Mouse (Mus musculus): ENCODE results near the gene Ppih. TPM values are rescaled to one million over a fixed set of nuclear protein-coding genes. Genes with fewer than 3 reads are reported as not detected.

Gene Ppih
- 162 and 170 TPM in 2 replicates for polyA plus RNA-seq (2014; fragmentation: Nextera tagmentation; extraction: Ambion mirVana)

- ATAC-seq (ENCODE audit: insufficient number of reproducible peaks, low FRiP score, low TSS enrichment, low read depth) = peak; percentile 95
- Histone ChIP-seq H3K4me2 (ENCODE audit: low read depth, severe bottlenecking) (peak within 1 kb of the TSS; percentile 97), H3K4me3 (ENCODE audit: low read depth, low read length) (peak within 1 kb of the TSS; percentile 81), H3K9me3 (ENCODE audit: control insufficient read depth, low read length) (no peaks in the 10 kb centered on the region), H3K27me3 (ENCODE audit: control insufficient read depth, insufficient read depth, low read length) (no peaks in the 10 kb centered on the region), H3K27ac (replicated peaks; ENCODE audit: low read depth, low read length) (peak within 1 kb of the TSS; percentile 72; the same call in 1 of the 2 replicates), H3K36me3 (ENCODE audit: control insufficient read depth, insufficient read depth, low read length) (peaks cover 8% of the 10 kb centered on the region; the same call in 1 of the 2 replicates), H3K9ac (ENCODE audit: low read length) (peak within 1 kb of the TSS; percentile 77), H3K4me1 (ENCODE audit: control insufficient read depth, insufficient read depth, low read length) (no peaks in the 10 kb centered on the region; the same call in 1 of the 2 replicates)
- WGBS = under 1% methylated on average over 44 of the region's 44 CpGs
- peak; percentile 99 for DNase-seq (ENCODE audit: low spot score)
Observed at GRCm38 (mm10) chr4:119320131-119320830, at the start of gene Ppih. Gene Ppih, minus strand, starts transcription at chr4:119320546.

- WGBS = 82% methylated on average over 6 of the region's 6 CpGs
- no peaks in the 10 kb centered on the region for H3K4me1 ChIP-seq (ENCODE audit: control insufficient read depth, insufficient read depth, low read length)
- H3K27ac ChIP-seq (replicated peaks; ENCODE audit: low read depth, low read length) = no peak overlapping the region
- H3K36me3 ChIP-seq (ENCODE audit: control insufficient read depth, insufficient read depth, low read length) = no peaks in the 10 kb centered on the region
- H3K27me3 ChIP-seq (ENCODE audit: control insufficient read depth, insufficient read depth, low read length) = no peaks in the 10 kb centered on the region
- ATAC-seq (ENCODE audit: insufficient number of reproducible peaks, low FRiP score, low TSS enrichment, low read depth) = no peak
- H3K9ac ChIP-seq (ENCODE audit: low read length) = no peak overlapping the region
- no peak overlapping the region for H3K4me2 ChIP-seq (ENCODE audit: low read depth, severe bottlenecking)
- no peaks in the 10 kb centered on the region for H3K9me3 ChIP-seq (ENCODE audit: control insufficient read depth, low read length)
- DNase-seq (ENCODE audit: low spot score) = no peak
- no peak overlapping the region for H3K4me3 ChIP-seq (ENCODE audit: low read depth, low read length)
Observed at GRCm38 (mm10) chr4:119369460-119369859, 49.1 kb upstream of the Ppih start.

GRCm38 (mm10) chr4:119366758-119367526 is 46.6 kb upstream of the Ppih start:
- WGBS = 65% methylated on average over 4 of the region's 4 CpGs
- no peak for ATAC-seq (ENCODE audit: insufficient number of reproducible peaks, low FRiP score, low TSS enrichment, low read depth)
- Histone ChIP-seq H3K27ac (replicated peaks; ENCODE audit: low read depth, low read length) (no peak overlapping the region), H3K9me3 (ENCODE audit: control insufficient read depth, low read length) (no peaks in the 10 kb centered on the region), H3K4me1 (ENCODE audit: control insufficient read depth, insufficient read depth, low read length) (no peaks in the 10 kb centered on the region), H3K36me3 (ENCODE audit: control insufficient read depth, insufficient read depth, low read length) (no peaks in the 10 kb centered on the region), H3K9ac (ENCODE audit: low read length) (no peak overlapping the region), H3K4me3 (ENCODE audit: low read depth, low read length) (no peak overlapping the region), H3K27me3 (ENCODE audit: control insufficient read depth, insufficient read depth, low read length) (no peaks in the 10 kb centered on the region), H3K4me2 (ENCODE audit: low read depth, severe bottlenecking) (no peak overlapping the region)
- no peak for DNase-seq (ENCODE audit: low spot score)

- no peak for DNase-seq (ENCODE audit: low spot score)
Observed at GRCm38 (mm10) chr4:119362231-119362630, 41.9 kb upstream of the Ppih start.

GRCm38 (mm10) chr4:119359196-119359971 is 39.0 kb upstream of the Ppih start:
- Histone ChIP-seq H3K4me2 (ENCODE audit: low read depth, severe bottlenecking) (peak overlapping the region; percentile 36), H3K9ac (ENCODE audit: low read length) (peak overlapping the region; percentile 17), H3K27ac (replicated peaks; ENCODE audit: low read depth, low read length) (no peak overlapping the region), H3K4me1 (ENCODE audit: control insufficient read depth, insufficient read depth, low read length) (peaks cover 2% of the 10 kb centered on the region; the same call in 1 of the 2 replicates), H3K9me3 (ENCODE audit: control insufficient read depth, low read length) (no peaks in the 10 kb centered on the region), H3K36me3 (ENCODE audit: control insufficient read depth, insufficient read depth, low read length) (no peaks in the 10 kb centered on the region), H3K27me3 (ENCODE audit: control insufficient read depth, insufficient read depth, low read length) (no peaks in the 10 kb centered on the region), H3K4me3 (ENCODE audit: low read depth, low read length) (peak overlapping the region; percentile 35)
- 9% methylated on average over 30 of the region's 30 CpGs for WGBS
- ATAC-seq (ENCODE audit: insufficient number of reproducible peaks, low FRiP score, low TSS enrichment, low read depth) (peak; percentile 54; the same call in 1 of the 2 replicates), DNase-seq (ENCODE audit: low spot score) (peak; percentile 74)

More at GRCm38 (mm10) chr4:119362231-119362630, 41.9 kb upstream of the Ppih start:
- Histone ChIP-seq H3K4me3 (ENCODE audit: low read depth, low read length) (no peak overlapping the region), H3K36me3 (ENCODE audit: control insufficient read depth, insufficient read depth, low read length) (no peaks in the 10 kb centered on the region), H3K9ac (ENCODE audit: low read length) (no peak overlapping the region), H3K27ac (replicated peaks; ENCODE audit: low read depth, low read length) (no peak overlapping the region), H3K4me2 (ENCODE audit: low read depth, severe bottlenecking) (no peak overlapping the region), H3K4me1 (ENCODE audit: control insufficient read depth, insufficient read depth, low read length) (peaks cover 2% of the 10 kb centered on the region; the same call in 1 of the 2 replicates), H3K9me3 (ENCODE audit: control insufficient read depth, low read length) (no peaks in the 10 kb centered on the region), H3K27me3 (ENCODE audit: control insufficient read depth, insufficient read depth, low read length) (no peaks in the 10 kb centered on the region)
- no peak for ATAC-seq (ENCODE audit: insufficient number of reproducible peaks, low FRiP score, low TSS enrichment, low read depth)
- 80% methylated on average over 3 of the region's 3 CpGs for WGBS

GRCm38 (mm10) chr4:119345508-119345907 is 25.2 kb upstream of the Ppih start:
- H3K4me3 ChIP-seq (ENCODE audit: low read depth, low read length) = no peak overlapping the region
- H3K9me3 ChIP-seq (ENCODE audit: control insufficient read depth, low read length) = no peaks in the 10 kb centered on the region
- H3K9ac ChIP-seq (ENCODE audit: low read length) = no peak overlapping the region
- 94% methylated on average over 6 of the region's 6 CpGs for WGBS
- no peak overlapping the region for H3K4me2 ChIP-seq (ENCODE audit: low read depth, severe bottlenecking)
- DNase-seq (ENCODE audit: low spot score) (no peak), ATAC-seq (ENCODE audit: insufficient number of reproducible peaks, low FRiP score, low TSS enrichment, low read depth) (no peak)
- no peak overlapping the region for H3K27ac ChIP-seq (replicated peaks; ENCODE audit: low read depth, low read length)
- H3K36me3 ChIP-seq (ENCODE audit: control insufficient read depth, insufficient read depth, low read length) = no peaks in the 10 kb centered on the region
- H3K27me3 ChIP-seq (ENCODE audit: control insufficient read depth, insufficient read depth, low read length) = no peaks in the 10 kb centered on the region
- H3K4me1 ChIP-seq (ENCODE audit: control insufficient read depth, insufficient read depth, low read length) = no peaks in the 10 kb centered on the region

- DNase-seq (ENCODE audit: low spot score) (peak; percentile 81), ATAC-seq (ENCODE audit: insufficient number of reproducible peaks, low FRiP score, low TSS enrichment, low read depth) (0 out of 2 replicates have a peak, but pooled peaks have one; percentile 39)
- no peak overlapping the region for H3K4me3 ChIP-seq (ENCODE audit: low read depth, low read length)
- H3K9ac ChIP-seq (ENCODE audit: low read length) = no peak overlapping the region
- no peaks in the 10 kb centered on the region for H3K9me3 ChIP-seq (ENCODE audit: control insufficient read depth, low read length)
- WGBS = 4% methylated on average over 10 of the region's 10 CpGs
- no peaks in the 10 kb centered on the region for H3K27me3 ChIP-seq (ENCODE audit: control insufficient read depth, insufficient read depth, low read length)
- no peaks in the 10 kb centered on the region for H3K4me1 ChIP-seq (ENCODE audit: control insufficient read depth, insufficient read depth, low read length)
- H3K36me3 ChIP-seq (ENCODE audit: control insufficient read depth, insufficient read depth, low read length) = no peaks in the 10 kb centered on the region
- H3K27ac ChIP-seq (replicated peaks; ENCODE audit: low read depth, low read length) = no peak overlapping the region
- H3K4me2 ChIP-seq (ENCODE audit: low read depth, severe bottlenecking) = no peak overlapping the region
Observed at GRCm38 (mm10) chr4:119338861-119339361, 18.6 kb upstream of the Ppih start.

- no peak overlapping the region for H3K27ac ChIP-seq (replicated peaks; ENCODE audit: low read depth, low read length)
- no peak overlapping the region for H3K9ac ChIP-seq (ENCODE audit: low read length)
- no peaks in the 10 kb centered on the region for H3K9me3 ChIP-seq (ENCODE audit: control insufficient read depth, low read length)
- no peak overlapping the region for H3K4me3 ChIP-seq (ENCODE audit: low read depth, low read length)
- H3K4me1 ChIP-seq (ENCODE audit: control insufficient read depth, insufficient read depth, low read length) = no peaks in the 10 kb centered on the region
- no peaks in the 10 kb centered on the region for H3K36me3 ChIP-seq (ENCODE audit: control insufficient read depth, insufficient read depth, low read length)
- WGBS = 81% methylated on average over 4 of the region's 4 CpGs
- DNase-seq (ENCODE audit: low spot score) = no peak
- no peaks in the 10 kb centered on the region for H3K27me3 ChIP-seq (ENCODE audit: control insufficient read depth, insufficient read depth, low read length)
- no peak overlapping the region for H3K4me2 ChIP-seq (ENCODE audit: low read depth, severe bottlenecking)
- no peak for ATAC-seq (ENCODE audit: insufficient number of reproducible peaks, low FRiP score, low TSS enrichment, low read depth)
Observed at GRCm38 (mm10) chr4:119338422-119338821, 18.1 kb upstream of the Ppih start.

All from limb, embryonic 11.5 days (tissue).